19 mouse cellular contexts compared by ENCODE assay signal in the genomic region with DNA sequence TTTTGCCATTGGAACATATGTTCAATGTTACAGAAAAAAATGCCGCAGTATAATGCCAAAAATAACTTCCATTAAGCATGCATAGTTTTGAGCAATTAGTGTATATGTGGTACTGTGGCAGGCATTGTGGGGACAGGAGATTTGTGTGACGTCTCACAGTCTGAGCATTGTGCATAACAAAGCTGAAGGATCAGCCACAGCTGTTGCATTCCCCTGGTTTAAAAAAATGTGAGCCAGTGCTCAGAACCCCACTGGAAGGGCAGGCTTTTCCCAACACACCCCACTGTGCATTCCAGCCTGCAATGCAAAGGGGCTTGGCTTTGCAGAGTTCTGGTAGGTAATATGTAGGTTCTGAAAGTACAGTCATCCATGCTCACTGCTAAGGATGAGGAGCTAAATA.
A peak's percentile ranks its signal among the peaks of the same experiment; 100 is the strongest.
DNase-seq lines count a peak whose midpoint lies in the region; ATAC-seq lines count a peak whose summit lies in the region.
"Had no signal": no experiment of that assay in that cellular context is flagged by ENCODE, and none has a peak within 500 bp of the region (broad histone marks: within the 10 kb centered on the region; RNA-seq: fewer than 3 reads in every experiment).

No protein-coding gene starts in this region.

- DNase-seq in hindbrain, embryonic 11.5 days (ENCODE audit: low spot score): peak; percentile 33
- peak; percentile 50 for DNase-seq in neural tube, embryonic 11.5 days (ENCODE audit: low spot score)
- no peak for DNase-seq in neural tube, embryonic 10.5 days (ENCODE audit: extremely low spot score, low spot score)
- no peak for DNase-seq in adrenal gland, postnatal 4 days (ENCODE audit: low spot score in 2 of 2)
- DNase-seq: adrenal gland, adult 8-10 months; cerebellum, postnatal 25 days; gastrocnemius, postnatal 25 days; kidney, postnatal 14 days; liver; lung, postnatal 14 days; right cerebral cortex, postnatal 4 days; thymus, postnatal 36 days had no signal

- no peak overlapping the region for H3K9ac ChIP-seq in hindbrain, embryonic 11.5 days (ENCODE audit: low read depth, low read length)
- no peak overlapping the region for H3K9ac ChIP-seq in hindbrain, embryonic 13.5 days
- H3K9ac ChIP-seq in neural tube, embryonic 11.5 days (ENCODE audit: low read length): no peak overlapping the region
- no peak overlapping the region for H3K9ac ChIP-seq in embryonic facial prominence, embryonic 12.5 days
- H3K9ac ChIP-seq in liver, embryonic 12.5 days: no peak overlapping the region
- no peak overlapping the region for H3K9ac ChIP-seq in heart, embryonic 12.5 days
- H3K9ac ChIP-seq: forebrain, embryonic 15.5 days; midbrain, embryonic 15.5 days had no signal

- no peaks in the 10 kb centered on the region for H3K36me3 ChIP-seq in hindbrain, embryonic 11.5 days (ENCODE audit: control insufficient read depth, insufficient read depth, low read length)
- no peaks in the 10 kb centered on the region for H3K36me3 ChIP-seq in hindbrain, embryonic 13.5 days
- H3K36me3 ChIP-seq in neural tube, embryonic 11.5 days (ENCODE audit: control insufficient read depth, insufficient read depth, low read length): no peaks in the 10 kb centered on the region
- no peaks in the 10 kb centered on the region for H3K36me3 ChIP-seq in embryonic facial prominence, embryonic 12.5 days
- no peaks in the 10 kb centered on the region for H3K36me3 ChIP-seq in liver, embryonic 12.5 days
- no peaks in the 10 kb centered on the region for H3K36me3 ChIP-seq in heart, embryonic 12.5 days
- H3K36me3 ChIP-seq: forebrain, embryonic 15.5 days; midbrain, embryonic 15.5 days had no signal

- H3K4me2 ChIP-seq in hindbrain, embryonic 11.5 days (replicated peaks; ENCODE audit: low read depth, low read length): no peak overlapping the region
- H3K4me2 ChIP-seq in hindbrain, embryonic 13.5 days: no peak overlapping the region
- no peak overlapping the region for H3K4me2 ChIP-seq in neural tube, embryonic 11.5 days (ENCODE audit: low read depth)
- H3K4me2 ChIP-seq in embryonic facial prominence, embryonic 12.5 days (replicated peaks): no peak overlapping the region
- H3K4me2 ChIP-seq in liver, embryonic 12.5 days: no peak overlapping the region
- no peak overlapping the region for H3K4me2 ChIP-seq in heart, embryonic 12.5 days
- H3K4me2 ChIP-seq: forebrain, embryonic 15.5 days; midbrain, embryonic 15.5 days had no signal

- 38% methylated on average over 2 of the region's 2 CpGs for WGBS in hindbrain, embryonic 11.5 days
- 24% methylated on average over 2 of the region's 2 CpGs for WGBS in hindbrain, embryonic 13.5 days
- WGBS in neural tube, embryonic 11.5 days: 35% methylated on average over 2 of the region's 2 CpGs
- WGBS in embryonic facial prominence, embryonic 12.5 days: 40% methylated on average over 2 of the region's 2 CpGs
- WGBS in liver, embryonic 12.5 days (ENCODE audit: insufficient replicate concordance): 65% methylated on average over 2 of the region's 2 CpGs
- 61% methylated on average over 2 of the region's 2 CpGs for WGBS in heart, embryonic 12.5 days

- no peaks in the 10 kb centered on the region for H3K27me3 ChIP-seq in hindbrain, embryonic 11.5 days (ENCODE audit: control insufficient read depth, insufficient read depth, low read length)
- H3K27me3 ChIP-seq in hindbrain, embryonic 13.5 days: no peaks in the 10 kb centered on the region
- no peaks in the 10 kb centered on the region for H3K27me3 ChIP-seq in neural tube, embryonic 11.5 days (ENCODE audit: control insufficient read depth, insufficient read depth, low read length)
- H3K27me3 ChIP-seq in embryonic facial prominence, embryonic 12.5 days: no peaks in the 10 kb centered on the region
- no peaks in the 10 kb centered on the region for H3K27me3 ChIP-seq in liver, embryonic 12.5 days (replicated peaks)
- H3K27me3 ChIP-seq in heart, embryonic 12.5 days (replicated peaks): no peaks in the 10 kb centered on the region
- H3K27me3 ChIP-seq: forebrain, embryonic 15.5 days; midbrain, embryonic 15.5 days had no signal

- no peaks in the 10 kb centered on the region for H3K9me3 ChIP-seq in hindbrain, embryonic 11.5 days (ENCODE audit: control insufficient read depth, low read length)
- H3K9me3 ChIP-seq in hindbrain, embryonic 13.5 days: no peaks in the 10 kb centered on the region
- H3K9me3 ChIP-seq in neural tube, embryonic 11.5 days (ENCODE audit: control insufficient read depth, low read length): no peaks in the 10 kb centered on the region
- H3K9me3 ChIP-seq in embryonic facial prominence, embryonic 12.5 days: no peaks in the 10 kb centered on the region
- H3K9me3 ChIP-seq in liver, embryonic 12.5 days (replicated peaks): no peaks in the 10 kb centered on the region
- H3K9me3 ChIP-seq in heart, embryonic 12.5 days (replicated peaks): no peaks in the 10 kb centered on the region
- H3K9me3 ChIP-seq: forebrain, embryonic 15.5 days; midbrain, embryonic 15.5 days had no signal

- H3K4me1 ChIP-seq in hindbrain, embryonic 11.5 days (replicated peaks; ENCODE audit: control insufficient read depth, insufficient read depth, low read length): no peaks in the 10 kb centered on the region
- 0 out of 2 replicates have a peak, but pooled peaks cover 3% of the 10 kb centered on the region for H3K4me1 ChIP-seq in hindbrain, embryonic 13.5 days (replicated peaks)
- no peaks in the 10 kb centered on the region; the same call in 1 of the 2 replicates for H3K4me1 ChIP-seq in neural tube, embryonic 11.5 days (ENCODE audit: control insufficient read depth, insufficient read depth, low read length)
- H3K4me1 ChIP-seq in embryonic facial prominence, embryonic 12.5 days: 0 out of 2 replicates have a peak, but pooled peaks cover 7% of the 10 kb centered on the region
- no peaks in the 10 kb centered on the region for H3K4me1 ChIP-seq in liver, embryonic 12.5 days
- no peaks in the 10 kb centered on the region for H3K4me1 ChIP-seq in heart, embryonic 12.5 days (replicated peaks)
- H3K4me1 ChIP-seq: forebrain, embryonic 15.5 days; midbrain, embryonic 15.5 days had no signal

- H3K27ac ChIP-seq in hindbrain, embryonic 11.5 days (ENCODE audit: low read depth, low read length): no peak overlapping the region
- no peak overlapping the region for H3K27ac ChIP-seq in hindbrain, embryonic 13.5 days
- no peak overlapping the region for H3K27ac ChIP-seq in neural tube, embryonic 11.5 days (ENCODE audit: low read depth, low read length)
- peak overlapping the region; percentile 50; the same call in 1 of the 2 replicates for H3K27ac ChIP-seq in embryonic facial prominence, embryonic 12.5 days
- H3K27ac ChIP-seq in liver, embryonic 12.5 days: no peak overlapping the region
- no peak overlapping the region for H3K27ac ChIP-seq in heart, embryonic 12.5 days (ENCODE audit: poor library complexity, severe bottlenecking)
- H3K27ac ChIP-seq: forebrain, embryonic 15.5 days; hindbrain, postnatal 0 days; midbrain, embryonic 15.5 days had no signal

- peak; percentile 79 for ATAC-seq in hindbrain, embryonic 11.5 days (ENCODE audit: low FRiP score)
- ATAC-seq in hindbrain, embryonic 13.5 days (ENCODE audit: low FRiP score): no peak
- ATAC-seq in neural tube, embryonic 11.5 days (ENCODE audit: insufficient read depth, low FRiP score, low TSS enrichment): peak; percentile 78
- ATAC-seq in embryonic facial prominence, embryonic 12.5 days (ENCODE audit: insufficient number of reproducible peaks, insufficient read depth, low FRiP score, low TSS enrichment): peak; percentile 80
- no peak for ATAC-seq in liver, embryonic 12.5 days
- no peak for ATAC-seq in heart, embryonic 12.5 days (ENCODE audit: insufficient number of reproducible peaks, low FRiP score)
- ATAC-seq: forebrain, embryonic 15.5 days; hindbrain, postnatal 0 days; midbrain, embryonic 15.5 days had no signal

- no peak overlapping the region for H3K4me3 ChIP-seq in hindbrain, embryonic 11.5 days (ENCODE audit: low read depth, low read length)
- H3K4me3 ChIP-seq in hindbrain, embryonic 13.5 days: no peak overlapping the region
- no peak overlapping the region for H3K4me3 ChIP-seq in neural tube, embryonic 11.5 days (ENCODE audit: low read depth, low read length)
- H3K4me3 ChIP-seq in embryonic facial prominence, embryonic 12.5 days: no peak overlapping the region
- H3K4me3 ChIP-seq in liver, embryonic 12.5 days: no peak overlapping the region
- no peak overlapping the region for H3K4me3 ChIP-seq in heart, embryonic 12.5 days
- H3K4me3 ChIP-seq: forebrain, embryonic 15.5 days; midbrain, embryonic 15.5 days had no signal

Comparison
In these comparisons a context has a peak if more than half of its experiments do, and no peak if none do; other contexts are left out.
1. ATAC-seq: peak in hindbrain, embryonic 11.5 days (single experiment), neural tube, embryonic 11.5 days (single experiment) and embryonic facial prominence, embryonic 12.5 days (single experiment); none in hindbrain, embryonic 13.5 days (single experiment), liver, embryonic 12.5 days (single experiment) and heart, embryonic 12.5 days (single experiment).
2. DNase-seq: peak in hindbrain, embryonic 11.5 days (single experiment) and neural tube, embryonic 11.5 days (single experiment); none in neural tube, embryonic 10.5 days (single experiment) and adrenal gland, postnatal 4 days (0 of 2).